Mouse (Mus musculus) heart, embryonic 16.5 days (tissue): ENCODE measurements around the gene Smap2. TPM values are rescaled to one million over a fixed set of nuclear protein-coding genes. Genes with fewer than 3 reads are reported as not detected.

Experiments used
- microRNA-seq: library from miRNA; unstranded; fragments of <30 nt; microRNA quantifications from one replicate; pipeline ENCODE4, GENCODE M21; 2017
- polyA plus RNA-seq: library from polyadenylated mRNA; unstranded; fragments of >200 nt; fragmentation: Nextera tagmentation; extraction: Ambion mirVana; gene quantifications from 2 replicates; pipeline ENCODE4 v1.2.1, GENCODE M21; 2015

Smap2 gene
- polyA plus RNA-seq, 1 experiment from 2014 or later: 12.4 TPM

Small RNA genes within 50 kb of the gene (microRNA-seq; reads per million reads assigned to microRNA genes)
- not detected for gene Mir7015

Other genes with a start within 250 kb of the Smap2 start
- gene Nfyc, start 185.7 kb downstream of the Smap2 start, polyA plus RNA-seq: 102 and 106 TPM in 2 replicates
- 0.12 and 0.18 TPM in 2 replicates for gene Rims3, start 162.4 kb downstream of the Smap2 start, polyA plus RNA-seq
- gene Exo5, start 92.2 kb downstream of the Smap2 start, polyA plus RNA-seq: 10.6 and 11.0 TPM in 2 replicates
- gene Zfp69, start 65.5 kb downstream of the Smap2 start, polyA plus RNA-seq: 9.1 and 10.3 TPM in 2 replicates
- 6.0 and 6.7 TPM in 2 replicates for gene Col9a2, start 22.1 kb upstream of the Smap2 start, polyA plus RNA-seq
- 24.6 and 29.1 TPM in 2 replicates for gene Zmpste24, start 81.0 kb upstream of the Smap2 start, polyA plus RNA-seq
- gene Tmco2, start 92.0 kb upstream of the Smap2 start, polyA plus RNA-seq: not detected in 2 replicates
- 17.4 and 19.0 TPM in 2 replicates for gene Rlf, start 197.8 kb upstream of the Smap2 start, polyA plus RNA-seq